Mouse (Mus musculus) neural tube, embryonic 10.5 days (tissue): ENCODE results near the gene Tbc1d2b.

ENCODE experiments used
- DNase-seq: peaks from one replicate; pipeline ENCODE4 v3.0.0-alpha.2; 2017; ENCODE audit warnings: low spot score; ENCODE audit errors: extremely low spot score

The Tbc1d2b gene

DNA sequence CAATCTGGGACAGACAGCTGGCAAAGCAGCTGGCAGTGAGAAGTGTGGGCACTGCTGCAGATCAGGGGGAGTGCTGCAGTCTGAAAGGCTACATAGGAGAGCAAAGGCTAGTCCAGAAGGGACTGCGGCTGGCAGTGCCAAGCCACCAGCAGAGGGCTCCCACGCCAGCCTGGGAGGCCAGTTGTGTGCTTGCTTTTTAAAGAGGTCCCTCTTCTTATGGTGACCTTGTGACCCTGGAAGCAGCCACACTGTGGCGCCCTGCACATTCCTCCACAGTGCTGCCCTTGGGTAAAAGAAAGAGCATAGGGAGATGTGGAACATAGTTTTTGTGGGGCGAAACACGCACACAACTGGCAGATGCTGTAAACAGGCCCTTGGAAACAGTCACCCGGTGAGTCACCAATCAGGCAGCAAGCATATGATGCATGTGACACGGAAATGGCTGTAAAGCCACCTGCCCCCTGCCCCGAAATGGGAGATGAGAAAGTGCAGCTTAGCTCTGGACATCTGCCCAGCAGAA is 66.1 kb downstream of the Tbc1d2b start:
- no peak for DNase-seq

DNA sequence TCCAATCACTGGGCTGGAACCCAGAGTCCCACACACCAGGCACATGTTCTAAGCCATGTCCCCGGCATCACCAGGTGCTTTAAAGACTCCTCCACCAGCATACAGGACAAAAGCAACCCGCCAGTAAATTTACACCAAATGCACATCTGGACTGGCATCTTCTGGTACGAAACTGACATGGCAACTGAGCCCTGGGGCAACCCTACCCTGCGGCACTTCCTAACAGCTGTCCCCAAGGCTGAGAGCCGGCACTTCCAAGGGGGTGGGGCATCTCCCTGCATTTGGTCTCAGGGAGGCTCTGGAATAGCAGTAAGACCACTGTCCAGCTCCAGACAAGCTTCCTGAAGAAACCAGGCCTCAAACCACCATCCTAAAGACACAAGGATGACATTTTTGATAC is 67.4 kb downstream of the Tbc1d2b start:
- no peak for DNase-seq

DNA sequence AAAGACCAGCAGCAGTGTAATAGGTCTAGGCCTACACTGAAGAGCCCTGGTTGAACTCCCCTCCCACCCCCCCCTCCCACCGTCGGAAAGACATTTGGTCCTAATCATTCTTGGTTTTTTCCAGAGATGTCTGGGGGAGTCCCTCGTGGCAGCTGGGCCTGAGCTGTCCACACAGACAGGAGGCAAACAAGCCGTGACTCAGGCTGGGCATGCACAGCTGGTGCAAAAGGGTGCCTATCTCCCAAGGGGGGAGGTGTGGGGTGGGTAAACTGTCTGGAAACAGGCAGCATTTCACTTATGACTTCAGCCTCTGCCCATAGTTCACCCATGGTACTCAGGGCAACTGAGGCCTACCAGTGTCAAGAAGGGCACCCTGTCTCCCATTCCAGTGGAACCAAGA is 69.1 kb downstream of the Tbc1d2b start:
- DNase-seq, result no peak

DNA sequence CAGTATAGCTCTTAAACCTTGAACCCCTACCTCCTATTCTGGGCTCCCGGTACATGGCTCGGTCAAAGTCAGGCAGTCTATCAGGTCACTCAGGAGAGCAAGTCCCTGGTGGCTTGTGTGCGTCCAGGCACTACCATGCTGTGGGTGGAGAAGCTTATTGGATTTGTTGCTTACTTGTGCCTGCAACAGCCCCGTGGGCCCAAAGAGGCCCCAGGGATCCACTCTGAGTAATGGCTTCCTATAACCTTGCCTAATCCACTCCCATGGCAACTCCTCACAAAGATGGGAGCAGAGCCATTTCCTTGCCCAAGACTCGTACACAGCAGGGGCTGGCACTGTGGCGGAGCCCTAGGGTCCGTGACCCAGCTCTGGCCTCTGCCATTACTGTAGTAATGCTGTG is 69.5 kb downstream of the Tbc1d2b start:
- DNase-seq, result no peak

DNA sequence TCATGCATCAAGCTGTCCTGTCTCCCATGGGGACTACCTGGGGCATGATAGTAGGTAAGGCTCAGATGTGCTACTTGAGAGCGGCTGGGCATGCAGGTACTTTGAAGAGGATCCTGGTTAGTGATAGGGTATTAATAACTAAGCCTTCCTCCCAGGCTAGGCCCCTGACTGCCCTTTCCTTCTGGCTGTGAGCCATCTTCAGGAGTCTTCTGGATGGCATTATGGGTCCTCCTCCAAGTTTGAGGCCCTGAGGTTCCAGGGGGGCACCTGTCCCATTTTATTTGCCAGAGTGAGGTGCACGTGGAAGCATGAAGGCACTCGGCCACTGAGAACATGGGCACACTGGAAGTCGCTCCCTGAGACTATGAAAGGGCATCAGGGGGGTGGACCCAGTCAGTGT is 70.1 kb downstream of the Tbc1d2b start:
- no peak for DNase-seq

DNA sequence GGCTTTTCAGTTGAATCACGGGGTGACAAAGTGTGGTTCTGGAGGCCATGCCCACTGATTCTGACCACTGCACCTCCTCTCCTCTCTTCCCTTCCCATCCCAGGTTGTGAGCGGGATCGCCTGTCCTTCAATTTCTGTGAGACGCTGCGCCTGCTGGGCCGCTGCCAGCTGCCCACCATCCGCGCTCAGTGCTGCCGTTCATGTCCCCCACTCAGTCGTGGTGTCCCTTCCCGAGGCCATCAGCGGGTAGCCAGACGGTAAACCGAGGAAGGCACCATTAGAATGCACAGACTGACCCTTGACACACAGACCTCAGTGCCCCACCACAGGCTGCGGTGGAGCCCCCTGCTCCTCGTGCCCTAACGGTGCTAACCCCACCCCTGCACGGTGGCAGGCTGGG is 71.0 kb downstream of the Tbc1d2b start:
- DNase-seq, result no peak

DNA sequence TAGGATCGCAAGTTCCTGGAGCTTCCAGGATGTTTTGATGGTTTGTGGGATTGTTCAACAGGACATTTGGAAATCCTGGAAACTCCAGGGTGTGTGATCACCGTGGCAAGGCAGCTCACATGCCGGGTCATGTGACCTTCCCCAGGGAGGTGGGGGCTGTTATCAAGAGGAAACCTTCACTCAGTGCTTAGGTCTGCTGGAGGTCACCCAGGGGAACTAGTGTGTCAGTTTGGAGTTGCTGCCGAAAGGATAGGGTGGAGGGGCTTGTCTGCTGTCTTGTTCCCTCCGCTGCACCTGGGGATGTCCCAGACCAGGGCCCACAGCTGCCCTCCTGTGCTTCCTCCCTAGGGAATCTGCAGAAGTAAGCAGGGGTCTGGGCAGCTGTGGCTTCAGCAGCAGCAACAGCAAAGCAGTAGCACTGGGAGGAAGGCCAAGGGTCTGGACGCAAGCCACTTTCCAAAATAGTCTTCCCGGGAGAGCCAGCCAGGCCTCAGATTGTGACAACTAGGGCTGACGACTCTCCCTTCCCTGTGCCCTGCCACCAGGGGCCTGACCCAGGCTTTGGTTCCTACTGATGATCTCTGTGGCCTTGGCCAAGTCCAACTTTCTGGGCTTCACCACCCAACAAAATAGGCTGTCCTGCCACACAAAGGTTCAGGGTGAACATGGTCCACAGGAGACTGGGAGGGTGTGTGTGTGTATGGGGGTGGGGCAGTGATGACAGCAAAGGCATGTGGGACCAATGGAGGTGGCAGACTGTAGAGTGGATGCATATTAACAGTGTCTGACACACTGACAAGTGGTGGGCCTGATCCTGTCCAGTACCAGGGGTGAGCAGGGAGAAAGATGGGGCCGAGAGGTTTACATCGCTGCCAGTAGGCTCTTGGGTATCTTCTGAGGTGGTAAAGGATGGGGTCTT is 71.8 kb downstream of the Tbc1d2b start:
- no peak for DNase-seq

DNA sequence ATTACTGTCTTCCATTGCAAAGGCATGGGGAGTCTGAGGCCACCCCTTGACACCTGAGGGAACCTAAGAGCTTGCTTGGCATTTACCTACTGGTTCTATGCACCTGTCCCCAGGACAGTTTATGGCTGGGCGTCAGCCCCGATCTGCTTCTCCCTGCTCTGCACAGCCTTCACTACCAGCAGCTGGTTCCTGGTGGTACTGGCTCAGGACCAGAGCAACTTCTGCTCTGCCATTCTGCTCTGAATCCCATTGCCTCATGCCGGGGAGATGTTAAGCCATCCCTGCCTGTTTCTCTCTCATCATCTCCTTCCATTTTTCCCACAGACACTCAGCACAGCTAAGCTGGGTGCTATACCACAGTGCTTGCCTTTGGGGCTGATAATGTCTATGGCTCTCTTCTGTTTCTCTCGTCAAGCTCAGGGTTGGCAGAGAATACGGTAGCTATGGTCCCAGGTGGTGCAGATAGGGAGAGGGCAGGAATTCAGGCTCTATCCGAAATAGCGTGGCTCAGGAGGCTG is 72.7 kb downstream of the Tbc1d2b start:
- DNase-seq, result no peak

DNA sequence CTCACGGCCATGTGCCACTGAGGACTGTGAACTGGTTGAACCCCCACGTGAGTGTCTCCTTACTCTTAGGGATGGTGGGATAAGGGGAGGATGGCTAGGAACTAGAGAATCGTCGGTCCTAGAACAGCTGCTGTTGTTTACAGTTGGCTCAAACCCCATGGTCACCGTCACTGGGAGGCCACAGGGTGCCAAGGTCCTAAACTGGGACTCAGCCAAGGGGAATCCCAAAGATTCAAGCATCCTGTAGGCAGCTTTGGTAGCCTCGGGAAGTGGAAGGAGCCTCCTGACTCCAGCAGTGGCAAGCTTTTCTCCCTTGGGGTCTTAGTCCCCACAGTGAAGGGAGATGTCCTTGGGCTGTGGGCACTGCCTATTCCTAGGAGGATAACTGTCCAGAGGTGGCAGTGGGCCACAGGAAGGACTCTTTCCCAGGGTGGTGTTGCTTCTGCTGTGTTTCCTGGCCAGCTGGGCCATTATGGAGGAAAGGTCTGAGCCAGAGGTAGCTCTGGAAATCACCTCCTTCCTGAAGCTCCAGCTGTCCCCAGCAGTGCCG is 73.4 kb downstream of the Tbc1d2b start:
- DNase-seq, result no peak

DNA sequence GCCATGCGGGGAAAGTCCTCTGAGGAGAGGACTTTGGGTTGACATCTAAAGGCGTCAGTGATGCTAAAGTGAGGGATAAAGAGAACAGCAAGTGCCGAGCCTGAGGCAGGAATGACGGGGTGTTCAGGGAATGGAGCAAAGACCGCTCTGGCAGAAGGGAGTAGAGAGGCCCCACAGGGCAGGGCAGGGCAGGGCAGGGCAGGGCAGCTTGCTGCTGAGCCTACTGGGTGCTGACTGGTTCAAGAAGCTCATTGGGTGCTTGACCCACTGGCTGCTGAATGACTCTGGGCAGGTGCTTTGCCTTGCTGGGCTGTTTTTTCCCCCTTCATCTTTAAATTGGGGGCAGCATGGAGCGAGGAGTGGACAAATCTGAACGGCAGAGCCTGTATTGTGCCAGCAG is 74.3 kb downstream of the Tbc1d2b start:
- no peak for DNase-seq

DNA sequence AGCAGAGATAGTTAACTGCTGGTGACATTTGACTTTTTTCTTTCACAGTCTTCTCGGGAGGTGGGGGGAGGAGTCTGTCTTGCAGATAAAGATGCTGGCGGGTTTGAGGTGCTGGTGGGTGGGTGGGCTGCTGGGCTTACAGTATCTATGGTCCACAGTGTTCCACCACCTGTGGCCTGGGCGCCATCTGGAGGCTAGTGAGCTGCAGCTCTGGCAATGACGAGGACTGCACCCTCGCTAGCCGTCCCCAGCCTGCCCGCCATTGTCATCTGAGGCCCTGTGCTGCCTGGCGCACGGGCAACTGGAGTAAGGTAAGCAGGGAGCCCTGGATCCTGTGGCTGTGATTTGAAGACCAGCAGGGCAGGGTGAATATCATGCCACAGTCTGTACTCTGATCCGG is 75.6 kb downstream of the Tbc1d2b start:
- no peak for DNase-seq

DNA sequence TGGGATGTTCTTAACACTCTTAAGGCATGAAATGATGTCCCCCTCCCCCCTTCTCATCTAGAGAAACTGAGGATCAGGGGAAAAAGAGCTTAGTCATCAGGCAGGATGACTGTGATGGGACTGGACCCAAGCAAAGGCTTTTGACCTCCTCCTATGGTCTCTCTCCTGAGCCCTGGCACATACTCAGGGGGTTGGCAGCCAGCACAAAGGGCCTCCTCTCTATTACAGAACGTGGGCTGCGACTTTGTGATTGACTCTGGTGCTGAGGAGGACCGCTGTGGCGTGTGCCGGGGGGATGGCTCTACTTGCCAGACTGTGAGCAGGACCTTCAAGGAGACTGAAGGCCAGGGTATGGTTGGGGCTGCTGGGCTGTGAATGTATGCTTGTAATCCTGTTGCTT is 81.2 kb downstream of the Tbc1d2b start:
- DNase-seq, result no peak

DNA sequence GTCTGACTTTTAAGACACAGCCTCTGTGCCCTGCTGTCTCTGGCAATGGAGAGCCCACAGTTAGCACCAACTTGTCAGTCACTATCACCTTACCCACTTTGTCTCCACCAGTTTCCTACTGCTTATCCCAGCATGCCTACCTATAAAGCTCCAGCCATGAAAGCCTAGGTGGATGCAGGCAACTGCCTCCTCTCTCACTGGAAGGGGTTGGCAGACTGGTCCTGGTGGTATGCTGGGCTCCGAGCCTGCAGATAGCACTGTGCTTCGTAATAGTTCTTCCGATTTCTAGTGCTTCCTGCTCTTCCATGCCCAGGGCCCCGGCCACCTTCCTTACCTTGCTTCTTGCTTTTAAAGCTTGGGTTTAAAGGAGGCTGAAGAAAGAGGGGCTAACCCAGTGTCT is 81.7 kb downstream of the Tbc1d2b start:
- no peak for DNase-seq

DNA sequence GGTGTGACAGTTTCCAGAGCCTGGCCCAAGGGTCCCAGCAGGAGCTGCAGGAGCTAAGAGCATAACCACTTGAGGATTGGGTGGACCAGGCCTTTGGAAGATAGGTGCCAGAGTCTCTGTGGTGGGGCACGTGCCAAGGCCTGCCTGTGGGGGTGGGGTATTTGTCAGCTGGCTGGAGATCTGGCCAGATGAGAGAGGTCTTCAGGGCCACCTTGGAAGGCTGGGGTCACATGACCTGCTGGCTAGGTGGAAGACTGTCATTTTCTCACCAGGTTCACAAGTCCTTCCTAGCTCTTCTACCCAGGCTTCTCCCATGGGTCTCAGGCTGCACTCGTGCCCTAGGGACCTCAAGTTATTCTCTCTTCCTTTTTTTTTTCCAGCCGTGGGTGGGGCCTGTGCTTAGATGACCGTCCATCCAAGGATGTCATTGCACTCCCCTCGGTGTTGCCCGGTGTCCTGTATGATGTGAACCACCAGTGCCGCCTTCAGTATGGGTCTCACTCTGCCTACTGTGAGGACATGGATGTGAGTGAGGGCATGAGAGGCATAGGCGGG is 85.2 kb downstream of the Tbc1d2b start:
- no peak for DNase-seq

DNA sequence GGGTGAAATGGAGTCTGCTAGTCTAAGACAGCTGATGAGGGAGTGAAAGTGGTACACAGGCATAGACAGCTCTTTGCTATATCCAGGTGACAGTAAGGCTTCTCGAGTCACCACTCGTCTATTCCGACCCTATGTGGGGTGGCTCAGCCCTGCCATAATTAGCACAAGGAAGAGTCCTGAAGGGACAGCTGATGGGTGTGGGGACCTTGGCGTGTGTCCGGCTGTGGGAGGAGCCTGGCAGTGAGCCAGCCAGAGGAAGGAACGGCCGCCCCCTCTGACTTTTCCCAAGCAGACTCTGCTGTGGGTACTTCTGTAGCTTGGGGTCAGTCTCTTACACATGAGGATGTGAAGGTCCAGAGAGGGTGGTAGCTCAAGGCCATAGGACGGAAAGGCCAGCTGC is 86.5 kb downstream of the Tbc1d2b start:
- DNase-seq, result no peak

DNA sequence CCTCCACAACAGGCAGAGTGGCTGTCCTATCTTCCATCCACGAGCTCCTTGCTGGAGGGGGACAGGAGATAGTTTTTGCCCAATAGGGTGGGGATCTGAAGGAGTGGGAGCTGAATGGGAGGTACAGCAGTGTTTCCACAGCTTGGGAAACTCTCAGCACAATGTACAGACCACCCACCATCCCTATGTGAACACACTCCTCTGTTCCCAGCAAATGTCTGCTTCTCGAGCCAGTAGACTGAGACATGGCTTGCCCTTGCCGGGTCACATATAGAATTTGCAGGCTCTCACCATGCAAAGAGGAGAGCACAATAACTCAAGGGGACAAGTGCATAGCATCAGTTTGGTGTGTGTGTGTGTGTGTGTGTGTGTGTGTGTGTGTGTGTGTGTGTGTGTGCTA is 87.1 kb downstream of the Tbc1d2b start:
- no peak for DNase-seq

DNA sequence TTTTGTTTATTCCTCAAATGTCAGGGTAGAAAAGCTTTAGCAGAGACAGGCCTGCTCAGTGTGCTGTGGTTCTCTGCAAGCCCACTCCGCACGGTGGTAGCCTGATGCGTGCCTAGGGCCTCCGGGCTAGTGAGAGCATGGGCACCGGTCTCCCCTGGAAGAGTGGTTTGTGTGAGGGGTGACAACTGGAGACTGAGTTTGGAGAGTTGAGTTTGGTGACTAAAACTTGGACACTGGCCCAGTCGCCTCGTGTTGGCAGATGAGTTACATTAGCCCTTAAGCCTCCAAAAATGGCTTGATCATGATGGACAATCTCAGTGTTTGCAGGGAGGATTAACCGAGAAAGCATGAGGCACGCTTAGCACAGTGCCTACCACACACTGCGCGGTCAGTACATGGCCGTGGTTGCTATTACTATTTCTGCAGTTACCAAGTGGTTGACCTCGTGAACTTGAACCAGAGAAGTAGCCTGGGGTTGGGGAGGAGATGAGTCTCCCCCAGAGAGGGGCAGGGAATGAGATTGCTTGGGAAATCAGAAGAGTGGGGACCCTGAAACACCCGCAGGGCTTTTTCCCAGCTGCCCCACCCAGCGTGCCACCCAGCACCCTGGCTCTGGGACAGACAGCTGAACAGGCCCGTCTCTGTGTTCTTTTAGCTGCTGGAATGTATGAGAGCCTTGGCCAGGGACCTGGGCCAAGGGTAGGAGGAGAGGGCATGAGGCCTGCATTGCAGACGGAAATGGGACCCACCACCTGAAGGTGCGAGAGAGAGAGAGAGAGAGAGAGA is 87.8 kb downstream of the Tbc1d2b start:
- no peak for DNase-seq

DNA sequence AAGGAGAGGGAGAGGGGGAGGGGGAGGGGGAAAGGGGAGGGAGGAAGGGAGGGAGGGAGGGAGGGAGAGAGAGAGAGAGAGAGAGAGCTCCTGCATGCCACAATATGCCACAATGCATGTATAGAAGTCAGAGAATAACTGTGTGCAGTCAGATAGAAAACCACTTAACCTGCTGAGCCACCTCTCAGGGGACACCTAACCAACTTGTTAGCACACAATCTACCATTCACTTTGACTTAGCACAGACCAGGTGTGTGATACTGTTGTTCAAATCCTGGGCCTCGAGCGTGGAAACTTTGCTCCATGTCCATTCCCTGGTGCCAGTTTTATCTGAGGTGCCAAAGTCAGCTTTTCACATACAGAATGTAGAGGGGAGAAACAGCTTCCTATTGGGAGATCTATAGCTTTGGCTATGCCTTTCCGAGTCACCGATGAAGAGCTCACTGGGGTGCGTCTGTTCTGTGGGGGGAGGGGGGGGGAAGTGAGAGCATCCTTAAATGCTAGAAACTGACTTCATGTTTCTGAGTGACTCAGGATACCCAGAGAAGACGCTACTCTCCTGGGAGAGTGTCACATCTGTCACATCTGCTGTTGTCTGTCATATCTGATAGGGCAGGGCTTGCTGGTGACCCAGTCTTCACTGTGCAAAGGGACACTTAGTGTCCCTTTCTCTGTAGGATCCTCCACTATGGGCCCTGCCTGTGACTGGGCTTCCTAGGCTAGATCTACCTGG is 88.8 kb downstream of the Tbc1d2b start:
- DNase-seq, result no peak

DNA sequence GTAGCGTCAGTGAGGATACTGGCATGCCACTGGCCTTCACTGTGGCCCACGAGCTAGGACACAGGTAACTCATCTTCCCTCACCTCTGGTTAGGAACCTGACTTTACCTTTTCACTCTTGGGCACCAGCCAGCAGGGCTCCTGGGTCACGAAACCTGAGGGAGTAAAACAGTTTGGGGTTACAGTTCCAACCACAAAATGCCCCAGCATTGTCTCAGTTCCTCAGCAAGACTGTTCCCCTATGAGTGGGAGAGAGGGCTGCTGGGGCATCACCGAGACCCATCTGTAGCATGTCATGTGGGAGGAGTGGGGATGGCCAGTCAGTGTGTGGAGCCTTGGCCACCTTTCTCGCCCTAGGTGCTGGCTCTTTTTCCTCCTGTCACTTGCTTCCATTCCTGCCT is 91.2 kb downstream of the Tbc1d2b start:
- no peak for DNase-seq

DNA sequence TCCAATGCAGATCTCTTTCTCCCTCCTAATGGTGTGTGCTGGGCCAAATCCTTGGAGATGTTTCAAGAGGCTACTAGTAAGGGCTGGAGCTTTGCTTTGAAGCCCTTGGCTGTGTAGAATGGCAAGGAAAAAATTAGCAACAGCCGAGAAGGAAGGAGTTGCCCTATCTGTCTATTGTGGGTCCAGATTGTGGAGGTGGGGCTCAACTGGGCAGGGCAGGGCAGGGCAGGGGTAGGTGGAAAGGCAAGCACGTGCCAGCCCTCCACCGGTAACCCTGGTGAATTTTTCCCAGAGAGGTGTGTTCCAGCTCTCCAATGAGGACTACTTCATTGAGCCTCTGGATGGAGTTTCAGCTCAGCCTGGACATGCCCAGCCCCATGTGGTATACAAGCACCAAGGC is 97.3 kb downstream of the Tbc1d2b start:
- DNase-seq, result no peak
